Mouse (Mus musculus): ENCODE measurements around the gene Zfp266.
A peak's percentile ranks its signal among the peaks of the same experiment; 100 is the strongest.

Gene Zfp266

DNA sequence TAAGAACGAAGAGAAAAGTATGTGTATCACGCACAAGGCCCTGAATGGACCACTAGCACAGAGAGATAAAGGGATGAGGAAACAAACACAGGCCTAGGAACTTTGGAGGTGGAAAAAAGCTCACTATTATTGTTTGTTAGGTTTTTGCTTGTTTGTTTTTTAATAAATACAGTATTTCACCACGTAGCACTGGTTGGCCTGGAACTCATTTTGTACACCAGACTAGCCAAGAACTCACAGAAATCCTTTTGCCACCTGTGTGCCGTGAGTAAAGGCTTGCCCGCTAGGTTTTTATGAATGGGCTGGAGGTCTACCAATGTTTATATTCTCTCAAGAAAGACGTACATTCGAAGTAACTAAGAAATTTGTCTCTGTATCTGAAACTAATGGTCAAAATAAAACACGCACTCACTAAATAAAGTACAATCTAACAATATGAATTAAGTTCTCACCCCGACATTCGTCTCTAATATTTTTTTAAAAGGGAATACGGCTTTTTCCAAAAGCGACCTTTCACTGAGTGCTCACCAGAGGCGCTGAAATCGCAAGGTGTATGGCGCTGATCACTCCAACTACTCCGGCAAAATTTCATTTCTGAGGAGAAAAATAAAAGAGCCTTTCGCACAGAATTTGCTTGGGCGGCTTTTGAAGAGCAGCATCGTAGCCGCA is 29.2 kb downstream of the Zfp266 start:
- no peak for DNase-seq

DNA sequence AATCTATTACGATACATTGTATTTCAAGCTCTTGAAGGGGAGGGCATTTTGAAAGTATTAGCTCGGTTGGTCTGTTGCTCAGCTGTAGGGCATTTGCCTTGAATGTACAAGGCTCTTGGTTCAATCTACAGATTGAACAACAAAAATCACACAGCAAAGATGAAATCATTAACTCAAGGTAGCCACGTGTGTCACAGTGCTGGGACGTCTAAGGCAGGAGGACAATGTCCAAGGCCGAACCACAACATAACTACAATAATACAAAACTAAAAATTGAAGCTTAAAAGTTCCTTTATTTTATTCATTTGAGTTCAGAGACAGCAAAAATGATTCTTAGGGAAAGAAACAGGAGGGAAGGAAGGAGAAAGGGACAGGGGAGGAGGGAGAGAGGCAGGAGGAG is 31.7 kb downstream of the Zfp266 start:
- DNase-seq: no peak

- peak; percentile 13 to 19 for DNase-seq
These were observed 41.8 kb downstream of the Zfp266 start for GRCm38 (mm10) chr9:20479396-20479795.

GRCm38 (mm10) chr9:20476632-20477031 is 44.6 kb downstream of the Zfp266 start:
- no peak for DNase-seq

GRCm38 (mm10) chr9:20466761-20467442 is 54.3 kb downstream of the Zfp266 start:
- DNase-seq: peak; percentile 68 to 75

DNA sequence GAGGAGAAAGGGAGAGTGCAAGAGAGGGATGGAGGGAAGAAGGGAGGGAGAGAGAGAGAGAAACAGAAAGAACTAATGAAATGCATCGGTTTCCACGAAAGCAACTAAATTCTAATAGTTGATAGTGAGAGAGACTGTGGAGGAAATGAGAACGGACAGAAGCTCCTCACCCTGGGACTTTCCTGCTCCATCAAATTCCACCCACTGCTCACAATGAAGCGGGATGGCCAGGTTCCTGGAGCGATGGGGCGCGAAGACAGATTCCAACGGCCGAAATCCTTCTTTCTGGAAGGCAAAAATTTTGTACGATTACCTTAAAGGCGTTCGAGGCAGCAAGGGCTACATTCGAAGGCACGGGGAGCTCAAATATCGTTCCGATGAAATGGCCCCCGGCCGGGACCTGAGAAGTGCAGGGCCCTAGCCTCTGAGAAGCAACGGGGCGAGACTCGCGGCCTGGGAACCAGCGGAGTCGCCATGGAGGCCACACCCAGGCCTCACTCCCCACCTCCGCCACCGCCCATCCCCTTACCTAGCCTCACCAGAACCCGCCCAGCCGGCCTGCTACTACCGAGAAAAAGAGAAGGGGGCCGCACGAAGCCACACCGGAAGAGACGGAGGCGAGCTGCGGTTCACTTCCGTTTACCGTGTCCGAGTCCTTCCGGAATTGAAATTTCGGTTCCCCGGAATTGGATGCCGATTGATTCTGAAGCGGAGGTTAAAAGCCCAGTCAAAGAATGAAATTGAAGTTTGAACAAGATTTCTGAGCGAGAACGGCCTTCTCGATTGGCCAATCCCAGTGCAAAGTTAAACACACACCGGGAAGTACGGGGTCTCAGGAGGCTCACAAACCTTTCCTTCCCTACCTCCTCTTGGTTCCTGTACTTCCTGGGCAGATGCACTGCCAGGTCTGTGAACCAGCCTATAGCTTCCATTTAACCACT is 61.6 kb downstream of the Zfp266 start, which contains the start of gene Zfp26:
Gene Zfp26 (minus strand): TSS at position 786 of the 941 bp plus-strand sequence.
- peak; percentile 75 to 80 for DNase-seq

DNA sequence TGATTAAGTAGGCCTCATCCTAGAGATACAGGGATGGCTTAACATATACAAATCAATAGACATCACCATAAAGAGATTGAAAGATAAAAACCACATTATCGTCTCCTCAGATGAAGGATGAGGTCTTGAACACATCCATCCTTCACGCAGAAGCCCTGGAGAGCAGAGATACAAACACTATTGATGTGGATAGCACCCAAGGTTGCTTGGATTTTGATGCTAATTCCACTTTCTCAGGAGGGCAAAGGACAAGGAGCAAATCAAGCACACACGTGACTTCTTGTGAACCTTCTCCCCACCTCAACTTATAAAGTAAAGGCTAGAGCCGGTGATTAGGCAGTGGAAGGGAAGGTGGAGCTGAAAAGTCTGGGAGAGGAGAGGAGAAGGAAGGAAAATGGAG is 67.6 kb downstream of the Zfp266 start:
- no peak for DNase-seq

GRCm38 (mm10) chr9:20451493-20451892 is 69.7 kb downstream of the Zfp266 start:
- DNase-seq: no peak
